Mouse (Mus musculus): Measurements from ENCODE around the gene Elp4.

DNA sequence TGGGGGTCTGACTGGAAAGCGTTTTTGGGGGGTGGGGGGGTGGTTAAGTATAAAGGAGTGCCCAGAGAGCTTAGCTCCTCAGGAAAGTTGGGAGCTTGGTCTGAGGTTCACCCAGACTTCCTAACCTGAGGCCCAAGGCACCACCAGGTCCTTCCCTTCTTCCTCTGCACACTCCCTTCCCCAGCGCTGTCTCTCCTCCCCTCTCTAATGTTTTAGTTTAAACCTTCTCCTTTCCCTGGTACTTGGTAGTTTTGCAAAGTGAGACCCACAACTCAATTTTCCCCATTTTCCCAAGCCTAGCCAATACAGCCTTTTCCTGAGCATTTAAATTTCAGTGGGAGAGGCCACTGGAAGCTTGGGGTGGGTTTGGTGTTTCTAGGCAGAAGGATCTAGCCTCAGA is 225.0 kb downstream of the Elp4 start:
- no peak for TF ChIP-seq CTCF (IDR thresholded peaks at IDR 0.05; ENCODE audit: borderline replicate concordance, control insufficient read depth, extremely low read depth, insufficient read depth, low read length, poor library complexity)
- no peak for TF ChIP-seq POLR2A (IDR thresholded peaks at IDR 0.05; ENCODE audit: control insufficient read depth, extremely low read depth, insufficient read depth, low read length, poor library complexity)
